ENCODE assay signal across 13 mouse cellular contexts in genomic region chr9:24379321-24379720, GRCm38 (mm10).
DNase-seq lines count a peak whose midpoint lies in the region; ATAC-seq and TF ChIP-seq lines count a peak whose summit lies in the region.
"Had no signal": no experiment of that assay in that cellular context is flagged by ENCODE, and none has a peak within 500 bp of the region (broad histone marks: within the 10 kb centered on the region; RNA-seq: fewer than 3 reads in every experiment).

No protein-coding gene starts in this region.

- H3K4me3 ChIP-seq in kidney, embryonic 16.5 days (ENCODE audit: low read length): no peak overlapping the region
- H3K4me3 ChIP-seq in intestine, postnatal 0 days (ENCODE audit: low read depth, low read length): no peak overlapping the region
- H3K4me3 ChIP-seq: erythroblast, embryonic 14.5 days; midbrain, embryonic 12.5 days had no signal

- TF ChIP-seq CTCF in intestine, postnatal 0 days (IDR thresholded peaks at IDR 0.05; ENCODE audit: low read depth): no peak

- H3K36me3 ChIP-seq in kidney, embryonic 16.5 days (ENCODE audit: insufficient read depth, low read length): no peaks in the 10 kb centered on the region
- H3K36me3 ChIP-seq in intestine, postnatal 0 days (ENCODE audit: control insufficient read depth, insufficient read depth): no peaks in the 10 kb centered on the region
- H3K36me3 ChIP-seq: midbrain, embryonic 12.5 days had no signal

- no peak for ATAC-seq in kidney, embryonic 16.5 days (ENCODE audit: low FRiP score, low TSS enrichment)
- ATAC-seq in intestine, postnatal 0 days: no peak
- ATAC-seq: Patski had no signal

- no peaks in the 10 kb centered on the region for H3K9me3 ChIP-seq in kidney, embryonic 16.5 days (ENCODE audit: low read length)
- H3K9me3 ChIP-seq in intestine, postnatal 0 days (ENCODE audit: control insufficient read depth): no peaks in the 10 kb centered on the region
- H3K9me3 ChIP-seq: midbrain, embryonic 12.5 days had no signal

- WGBS in kidney, embryonic 16.5 days: 65% methylated on average over 3 of the region's 3 CpGs
- 82% methylated on average over 3 of the region's 3 CpGs for WGBS in intestine, postnatal 0 days

- no peaks in the 10 kb centered on the region for H3K27me3 ChIP-seq in kidney, embryonic 16.5 days (ENCODE audit: insufficient read depth, low read length)
- no peaks in the 10 kb centered on the region for H3K27me3 ChIP-seq in intestine, postnatal 0 days (replicated peaks; ENCODE audit: control insufficient read depth, insufficient read depth, low read length)
- H3K27me3 ChIP-seq: midbrain, embryonic 12.5 days; Patski had no signal

- DNase-seq in kidney, adult 18-20 months: peak; percentile 3
- peak; percentile 62 for DNase-seq in Muller cell, postnatal 12 days (ENCODE audit: inconsistent ontology term)
- peak; percentile 20 to 33 for DNase-seq in adrenal gland, postnatal 36 days
- peak; percentile 20 for DNase-seq in embryo, embryonic 11 days
- no peak for DNase-seq in gastrocnemius, postnatal 25 days
- no peak for DNase-seq in gastrocnemius, adult 8-10 months (ENCODE audit: low spot score in 2 of 2)
- DNase-seq: lung, adult 18-20 months had no signal

- H3K4me2 ChIP-seq in kidney, embryonic 16.5 days (replicated peaks; ENCODE audit: low read depth, low read length): no peak overlapping the region
- H3K4me2 ChIP-seq in intestine, postnatal 0 days (replicated peaks; ENCODE audit: low read depth): no peak overlapping the region
- H3K4me2 ChIP-seq: midbrain, embryonic 12.5 days had no signal

- no peak overlapping the region for H3K27ac ChIP-seq in kidney, embryonic 16.5 days (ENCODE audit: low read length)
- H3K27ac ChIP-seq in intestine, postnatal 0 days (ENCODE audit: low read depth, low read length): no peak overlapping the region
- H3K27ac ChIP-seq: kidney, postnatal 0 days; midbrain, embryonic 12.5 days had no signal

- no peaks in the 10 kb centered on the region for H3K4me1 ChIP-seq in kidney, embryonic 16.5 days (ENCODE audit: insufficient read depth, low read length)
- no peaks in the 10 kb centered on the region for H3K4me1 ChIP-seq in intestine, postnatal 0 days (replicated peaks; ENCODE audit: control insufficient read depth, insufficient read depth, low read length)
- H3K4me1 ChIP-seq: midbrain, embryonic 12.5 days had no signal

- H3K9ac ChIP-seq in kidney, embryonic 16.5 days (replicated peaks; ENCODE audit: low read length): no peak overlapping the region
- H3K9ac ChIP-seq in intestine, postnatal 0 days (ENCODE audit: low read depth, low read length): no peak overlapping the region
- H3K9ac ChIP-seq: midbrain, embryonic 12.5 days had no signal

Comparison
In these comparisons a context has a peak if more than half of its experiments do, and no peak if none do; other contexts are left out.
1. DNase-seq: peak in kidney, adult 18-20 months (single experiment), Muller cell, postnatal 12 days (single experiment), adrenal gland, postnatal 36 days (2 of 2) and embryo, embryonic 11 days (single experiment); none in gastrocnemius, postnatal 25 days (single experiment) and gastrocnemius, adult 8-10 months (0 of 2).